Mouse (Mus musculus) spleen, embryonic (tissue): ENCODE measurements around the gene Txnrd2.

Source experiments
- CTCF ChIA-PET: fragments of 350-600 bp; sonication (Branson Sonifier 250); formaldehyde crosslinking; loops from one replicate; lab custom pipeline; 2022; lab: Charles Lee

Txnrd2 gene

DNA sequence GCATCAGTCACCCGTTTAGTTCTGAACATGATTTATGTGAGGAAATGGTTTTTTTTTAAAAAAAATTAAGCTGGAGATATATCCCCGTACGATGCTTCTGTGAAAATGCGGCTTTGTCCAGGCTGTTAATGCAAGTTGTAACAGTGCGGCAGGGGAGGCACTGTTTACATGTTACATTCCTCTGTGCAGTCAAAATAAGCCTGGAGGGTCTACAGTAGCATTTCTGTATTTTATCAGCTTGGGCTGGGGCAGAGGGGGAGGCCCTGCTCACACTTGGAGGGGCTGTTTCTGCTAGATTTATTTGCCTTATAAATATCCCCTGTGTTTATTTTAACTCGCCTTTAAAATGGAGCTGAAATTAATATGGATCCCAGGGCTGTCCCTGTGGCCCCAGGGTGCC lies 21.9 kb downstream of the Txnrd2 start:
- CTCF ChIA-PET, result interaction anchor here (0.6 kb wide), 1 partner anchor 28 kb away, joined by 3 read pairs; no protein-coding TSS in a partner anchor

- CTCF ChIA-PET, result no interaction called here
Measured at GRCm38 (mm10) chr16:18449005-18449404, 22.8 kb downstream of the Txnrd2 start.

GRCm38 (mm10) chr16:18451486-18452181 lies 25.4 kb downstream of the Txnrd2 start:
- CTCF ChIA-PET, result no interaction called here

- CTCF ChIA-PET, result no interaction called here
Measured at GRCm38 (mm10) chr16:18452361-18452862, 26.2 kb downstream of the Txnrd2 start.

DNA sequence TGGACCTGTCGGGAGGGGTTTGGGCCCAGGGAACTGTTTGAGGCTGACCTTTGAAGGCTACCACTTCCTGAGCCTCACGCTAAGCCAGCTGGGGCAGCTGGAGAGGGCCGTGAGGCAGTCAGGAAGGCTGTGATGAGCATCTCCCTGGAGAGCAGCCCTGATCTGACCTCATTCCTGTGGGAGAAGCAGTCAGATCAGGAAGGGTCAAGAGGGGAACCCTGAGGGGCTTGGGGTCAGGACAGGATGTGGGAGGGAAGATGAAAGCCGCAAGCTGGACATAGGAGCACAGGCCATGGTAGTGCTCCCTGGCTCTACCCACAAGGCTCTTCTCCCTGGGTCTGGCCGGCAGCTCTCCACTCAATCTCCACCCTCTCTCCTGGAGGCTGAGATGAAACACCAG lies 27.7 kb downstream of the Txnrd2 start:
- CTCF ChIA-PET, result no interaction called here

- CTCF ChIA-PET, result no interaction called here
Measured at GRCm38 (mm10) chr16:18455407-18455806, 29.2 kb downstream of the Txnrd2 start.

GRCm38 (mm10) chr16:18458661-18459060 lies 32.5 kb downstream of the Txnrd2 start:
- CTCF ChIA-PET, result interaction anchor here (0.6 kb wide), 1 partner anchor 114 kb away, joined by 3 read pairs; no protein-coding TSS in a partner anchor

DNA sequence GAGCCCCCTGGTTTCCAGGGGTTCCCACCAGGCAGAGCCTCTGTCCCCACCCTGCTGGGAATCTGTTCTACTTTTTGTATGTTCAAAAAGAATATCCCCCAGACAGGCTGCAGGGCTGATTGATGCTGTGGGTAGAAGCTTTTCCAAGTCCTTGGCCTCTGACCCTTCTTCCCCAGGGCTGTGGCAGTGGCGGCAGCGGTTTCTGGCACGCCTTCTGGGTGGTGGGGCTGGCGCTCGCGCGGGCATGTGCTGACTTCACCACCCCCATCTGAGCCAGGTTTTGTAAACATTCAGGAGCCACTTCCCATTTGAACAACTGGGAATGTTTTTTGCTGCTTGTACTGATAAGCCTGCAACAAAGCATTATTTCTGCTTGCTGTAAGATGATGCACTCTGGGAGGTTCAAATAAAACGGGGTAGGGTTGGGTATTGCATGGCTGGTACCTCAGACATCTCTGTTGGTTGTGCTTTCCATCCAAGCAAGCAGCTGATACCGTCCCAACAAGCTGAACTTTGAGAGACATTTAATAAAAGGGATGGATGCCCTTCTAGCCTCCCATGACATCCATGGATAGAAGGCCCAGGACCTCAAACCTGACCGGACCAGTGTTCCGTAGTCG lies 33.3 kb downstream of the Txnrd2 start:
- CTCF ChIA-PET, result interaction anchor here (0.6 kb wide), 1 partner anchor 115 kb away, joined by 3 read pairs; no protein-coding TSS in a partner anchor

GRCm38 (mm10) chr16:18459955-18460370 lies 33.8 kb downstream of the Txnrd2 start:
- CTCF ChIA-PET, result no interaction called here

DNA sequence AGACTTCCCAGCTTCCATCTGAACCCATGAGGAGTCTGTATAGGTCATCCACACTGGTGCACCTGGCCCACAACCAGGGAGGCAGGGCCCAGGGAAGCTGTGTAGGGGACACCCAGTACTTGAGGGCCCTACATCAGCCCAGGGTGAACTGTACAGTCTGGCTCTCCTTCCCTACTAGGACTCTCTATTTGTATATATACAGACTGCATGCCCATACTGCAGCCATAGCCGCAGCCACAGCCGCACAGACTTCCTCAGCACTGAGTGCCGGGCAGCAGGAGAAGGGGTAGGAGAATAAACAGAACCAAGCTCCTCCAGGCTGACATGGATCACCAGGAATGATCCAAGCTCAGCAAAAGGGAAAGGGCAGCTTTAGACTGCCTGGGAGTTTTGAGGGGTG lies 34.6 kb downstream of the Txnrd2 start:
- CTCF ChIA-PET, result no interaction called here

GRCm38 (mm10) chr16:18462031-18462430 lies 35.8 kb downstream of the Txnrd2 start:
- CTCF ChIA-PET, result interaction anchor here (0.7 kb wide), 1 partner anchor 288 kb away, joined by 3 read pairs; no protein-coding TSS in a partner anchor

DNA sequence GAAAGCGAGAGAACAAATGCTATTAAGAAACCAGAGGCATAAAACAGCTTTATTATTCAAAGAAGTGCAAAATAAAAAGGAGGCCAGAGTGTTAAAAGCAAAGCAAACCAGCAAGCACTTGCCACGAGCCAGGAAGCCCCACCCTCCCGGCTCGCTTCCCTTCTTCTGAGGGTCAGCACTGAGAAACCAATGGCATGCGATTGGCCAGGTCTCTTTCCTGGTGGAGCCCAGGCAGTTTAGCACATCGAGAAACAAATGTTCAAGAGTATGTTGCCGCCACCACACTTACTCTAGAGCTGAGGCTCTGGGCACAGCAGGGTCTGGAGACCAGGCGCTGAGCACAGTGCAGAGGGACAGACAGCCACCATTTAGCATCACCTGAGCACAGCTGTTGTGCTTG lies 36.4 kb downstream of the Txnrd2 start:
- CTCF ChIA-PET, result interaction anchor here (0.7 kb wide), 1 partner anchor 289 kb away, joined by 3 read pairs; no protein-coding TSS in a partner anchor

GRCm38 (mm10) chr16:18464271-18464670 lies 38.1 kb downstream of the Txnrd2 start:
- CTCF ChIA-PET, result no interaction called here

DNA sequence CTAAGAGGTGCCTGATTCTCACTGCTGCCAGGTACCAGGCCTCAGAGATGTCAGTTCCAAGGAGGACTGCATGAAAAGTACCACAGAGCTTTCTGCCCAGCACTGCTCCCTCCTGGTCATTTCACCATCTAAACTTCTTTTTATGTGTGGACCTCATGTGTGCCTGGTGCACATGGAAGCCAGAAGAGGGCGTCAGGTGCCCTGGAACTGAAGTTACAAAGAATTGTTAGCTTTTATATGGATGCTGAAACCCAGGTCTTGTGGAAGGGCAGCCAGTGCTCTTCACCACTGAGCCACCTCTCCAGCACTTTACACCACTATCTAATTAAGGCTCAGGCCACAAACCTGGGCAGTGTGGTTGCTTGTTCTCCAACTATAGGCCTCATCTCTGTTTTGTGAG lies 44.6 kb downstream of the Txnrd2 start:
- CTCF ChIA-PET, result no interaction called here

DNA sequence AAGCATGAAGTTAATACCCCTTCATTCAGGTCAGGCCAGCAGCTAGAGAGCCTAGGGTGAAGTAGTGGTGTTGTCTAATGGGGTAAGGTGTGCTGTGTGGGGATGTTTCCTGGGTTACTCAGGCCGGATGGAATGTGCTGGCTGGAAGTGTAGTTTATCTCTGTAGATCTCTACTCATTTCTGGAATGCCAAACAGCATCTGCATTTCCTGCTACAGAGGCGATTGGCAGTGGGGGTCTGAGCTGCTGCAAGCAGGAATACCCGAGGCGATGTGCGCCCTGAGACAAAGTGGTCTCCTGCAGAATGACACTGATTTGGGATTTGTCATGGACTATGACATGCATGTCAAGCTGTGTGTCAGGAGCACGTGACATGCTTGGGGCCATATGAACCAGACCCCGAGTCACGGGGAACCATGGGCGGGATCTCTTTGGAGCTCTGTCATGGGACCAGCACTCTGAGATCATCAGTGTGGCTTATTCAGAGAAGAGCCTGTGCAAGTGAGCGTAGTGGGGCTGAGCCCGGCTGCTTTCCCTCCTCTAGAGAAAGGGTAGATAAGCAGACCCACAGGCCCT lies 45.3 kb downstream of the Txnrd2 start:
- CTCF ChIA-PET, result no interaction called here

DNA sequence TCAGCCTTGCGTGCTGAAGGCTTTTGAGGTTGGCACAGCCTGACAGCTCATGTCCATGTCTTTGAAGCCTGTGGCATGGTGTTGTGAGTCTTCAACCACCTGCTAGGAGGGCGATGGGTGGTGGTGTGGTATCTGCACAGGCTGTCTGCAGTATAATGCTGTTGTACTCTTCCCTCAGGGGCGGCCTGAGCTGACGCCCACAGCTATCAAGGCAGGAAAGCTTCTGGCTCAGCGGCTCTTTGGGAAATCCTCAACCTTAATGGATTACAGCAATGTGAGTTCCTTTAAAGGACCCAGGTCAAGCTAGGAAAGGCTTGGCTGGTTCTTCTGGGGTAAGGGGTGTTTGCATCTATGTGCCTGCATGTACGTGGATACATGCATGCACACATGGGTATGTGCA lies 45.8 kb downstream of the Txnrd2 start:
- CTCF ChIA-PET, result no interaction called here

GRCm38 (mm10) chr16:18472416-18472815 lies 46.2 kb downstream of the Txnrd2 start:
- CTCF ChIA-PET, result no interaction called here

DNA sequence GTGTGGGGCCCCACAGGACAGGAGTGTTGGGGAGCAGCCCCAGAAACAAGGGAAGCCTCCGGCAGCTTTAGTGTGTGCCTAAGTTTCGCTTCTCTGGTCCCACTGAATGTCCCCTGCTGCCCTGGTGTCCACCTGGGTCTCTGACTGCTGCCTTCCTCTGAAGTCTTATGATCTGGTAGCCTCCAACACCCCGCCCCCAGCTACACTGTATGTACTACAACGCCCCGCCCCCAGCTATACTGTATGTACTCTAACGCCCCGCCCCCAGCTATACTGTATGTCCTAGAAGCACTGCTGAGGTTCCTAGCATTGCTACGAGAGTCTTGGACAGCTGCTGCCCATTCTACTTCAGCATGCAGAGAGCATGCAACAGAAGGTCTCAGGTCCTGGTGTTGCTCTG lies 46.8 kb downstream of the Txnrd2 start:
- CTCF ChIA-PET, result no interaction called here

DNA sequence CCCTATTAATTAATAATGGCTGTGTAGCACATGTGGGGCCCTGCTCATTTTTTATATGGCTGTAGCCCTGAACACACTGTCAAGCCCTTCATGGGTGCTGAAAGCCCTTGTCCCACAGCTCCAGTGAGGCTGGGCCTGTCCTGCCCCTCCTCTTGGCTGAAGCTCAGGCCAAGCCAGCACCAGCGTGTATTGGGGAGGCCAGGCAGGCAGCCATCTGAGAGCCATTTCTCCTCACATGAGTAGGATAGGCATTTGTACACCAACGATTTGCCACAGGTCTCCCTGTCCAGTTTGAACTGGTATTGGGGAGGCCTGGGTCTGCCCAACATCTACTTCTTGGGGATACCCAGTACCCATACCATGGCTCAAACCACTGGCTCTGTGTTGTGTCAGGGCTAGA lies 47.8 kb downstream of the Txnrd2 start:
- CTCF ChIA-PET, result no interaction called here

- CTCF ChIA-PET, result no interaction called here
Measured at GRCm38 (mm10) chr16:18477996-18478395, 51.8 kb downstream of the Txnrd2 start.

DNA sequence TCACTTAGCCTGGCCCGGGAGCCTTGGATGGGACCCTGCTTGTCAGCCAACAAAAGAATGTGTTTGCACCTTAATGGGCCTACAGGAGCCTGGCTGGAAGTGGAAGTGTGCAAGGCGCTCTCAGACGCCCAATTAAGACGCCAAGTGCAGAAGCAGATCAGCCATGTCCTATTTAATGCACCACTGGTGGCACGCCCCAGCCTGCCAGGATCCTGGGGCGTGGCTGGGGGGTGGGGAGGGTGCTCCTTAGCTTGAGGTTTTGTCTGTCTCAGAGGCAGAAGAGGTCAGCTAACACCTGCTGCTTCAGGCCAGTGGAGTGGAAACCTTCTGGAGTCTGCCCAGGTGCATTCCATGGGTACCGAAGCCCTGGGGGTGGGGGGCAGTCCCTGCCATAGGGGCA lies 53.5 kb downstream of the Txnrd2 start:
- CTCF ChIA-PET, result no interaction called here

GRCm38 (mm10) chr16:18480933-18481485 lies 54.8 kb downstream of the Txnrd2 start:
- CTCF ChIA-PET, result no interaction called here
